Mouse (Mus musculus) C2C12 (cell line): Measurements from ENCODE around the gene Nefh.

ENCODE experiments used
- CTCF ChIP-seq: IDR thresholded peaks from one replicate; pipeline ENCODE4 v1.5.1; 2011; ENCODE audit not compliant: control insufficient read depth, insufficient read depth, insufficient read length
- MAX ChIP-seq: IDR thresholded peaks from one replicate; pipeline ENCODE4 v1.6.1; 2011; ENCODE audit warnings: mild to moderate bottlenecking, control low read depth
- MYOD1 ChIP-seq: IDR thresholded peaks from one replicate; pipeline ENCODE4 v1.6.1; 2011; ENCODE audit warnings: low read depth; ENCODE audit not compliant: control insufficient read depth, insufficient read length
- USF1 ChIP-seq: IDR thresholded peaks from one replicate; pipeline ENCODE4 v1.6.1; 2011; ENCODE audit warnings: low read depth, mild to moderate bottlenecking, control low read depth, moderate library complexity

- TF ChIP-seq CTCF (no peak), MYOD1 (no peak), MAX (no peak), USF1 (no peak)
Measured at GRCm38 (mm10) chr11:4947813-4948174, at the start of gene Nefh.
